Mouse (Mus musculus) midbrain, embryonic 11.5 days (tissue): ENCODE data around the gene Trim38. TPM values are rescaled to one million over a fixed set of nuclear protein-coding genes. Genes with fewer than 3 reads are reported as not detected.
"Not testable (repeated sequence)": the region's sequence is repeated elsewhere in the genome, so short reads cannot be mapped to it uniquely, and the experiment has no call there.

Source experiments
- ATAC-seq: fragments of 200-750 bp; cut with Nextera tagmentation; 2 replicates; pipeline ENCODE4 v1.8.0; 2017; ENCODE audit warnings: moderate TSS enrichment, moderate library complexity; ENCODE audit not compliant: low FRiP score
- DNase-seq: peaks from one replicate; pipeline ENCODE4 v3.0.0; 2015; ENCODE audit warnings: low spot score; ENCODE audit errors: missing footprints
- H3K27ac ChIP-seq: fragments of 300-500 bp; sonication (generic); 2 replicates; pipeline ENCODE4 v1.5.1; 2014; ENCODE audit warnings: low read depth, low read length
- H3K27me3 ChIP-seq: fragments of 300-500 bp; sonication (generic); 2 replicates; pipeline ENCODE4 v1.6.1; 2014; ENCODE audit warnings: mild to moderate bottlenecking, low read length, moderate library complexity, mixed read lengths; ENCODE audit not compliant: control insufficient read depth, insufficient read depth
- H3K36me3 ChIP-seq: fragments of 300-500 bp; sonication (generic); 2 replicates; pipeline ENCODE4 v1.6.1; 2014; ENCODE audit warnings: mild to moderate bottlenecking, low read length, moderate library complexity, mixed read lengths; ENCODE audit not compliant: control insufficient read depth, insufficient read depth
- H3K4me1 ChIP-seq: fragments of 300-500 bp; sonication (generic); 2 replicates; pipeline ENCODE4 v1.6.1; 2014; ENCODE audit warnings: low read length; ENCODE audit not compliant: control insufficient read depth, insufficient read depth
- H3K4me2 ChIP-seq: fragments of 300-500 bp; sonication (generic); 2 replicates; pipeline ENCODE4 v1.6.1; 2014; ENCODE audit warnings: mild to moderate bottlenecking, moderate library complexity
- H3K4me3 ChIP-seq: fragments of 300-500 bp; sonication (generic); 2 replicates; pipeline ENCODE4 v1.5.1; 2014; ENCODE audit warnings: low read depth, low read length
- H3K9ac ChIP-seq: fragments of 300-500 bp; sonication (generic); 2 replicates; pipeline ENCODE4 v1.6.1; 2014; ENCODE audit warnings: low read length
- H3K9me3 ChIP-seq: fragments of 300-500 bp; sonication (generic); 2 replicates; pipeline ENCODE4 v1.6.1; 2016; ENCODE audit warnings: low read length; ENCODE audit not compliant: control insufficient read depth
- WGBS: fragments of 180-500 bp; shearing (Covaris S2); extraction: QIAGEN DNeasy Blood & Tissue Kit; methylation state at CpG from one replicate; pipeline ENCODE4 v1.1.7; 2014; 5-methylcytosine and 5-hydroxymethylcytosine counted together
- polyA plus RNA-seq: library from polyadenylated mRNA; unstranded; fragments of >200 nt; fragmentation: Nextera tagmentation; extraction: Ambion mirVana; gene quantifications from 2 replicates; pipeline ENCODE4 v1.2.1, GENCODE M21; 2014

The Trim38 gene
- polyA plus RNA-seq, 1 experiment from 2014 or later = not detected

GRCm38 (mm10) chr13:23759251-23759771, 10.4 kb upstream of the Trim38 start:
- DNase-seq (peak; percentile 90), ATAC-seq (no peak)
- Histone ChIP-seq H3K9me3 (no peaks in the 10 kb centered on the region), H3K4me1 (peaks cover 24% of the 10 kb centered on the region), H3K27me3 (no peaks in the 10 kb centered on the region), H3K4me2 (no peak overlapping the region), H3K27ac (no peak overlapping the region), H3K36me3 (no peaks in the 10 kb centered on the region), H3K9ac (no peak overlapping the region), H3K4me3 (no peak overlapping the region)
- WGBS = 85% methylated on average over 3 of the region's 3 CpGs

- Histone ChIP-seq H3K9me3 (no peaks in the 10 kb centered on the region), H3K4me1 (peaks cover 26% of the 10 kb centered on the region), H3K4me3 (peak overlapping the region; percentile 37; the same call in 1 of the 2 replicates), H3K36me3 (no peaks in the 10 kb centered on the region), H3K27me3 (no peaks in the 10 kb centered on the region), H3K4me2 (peak overlapping the region; percentile 82), H3K27ac (no peak overlapping the region; the same call in 1 of the 2 replicates), H3K9ac (peak overlapping the region; percentile 73; the same call in 1 of the 2 replicates)
- 79% methylated on average over 1 of the region's 1 CpGs for WGBS
- ATAC-seq (no peak), DNase-seq (no peak)
Measured at GRCm38 (mm10) chr13:23759916-23760239, 9.8 kb upstream of the Trim38 start.

- no peaks in the 10 kb centered on the region for H3K27me3 ChIP-seq
- H3K9me3 ChIP-seq = no peaks in the 10 kb centered on the region
- H3K36me3 ChIP-seq = no peaks in the 10 kb centered on the region
- peak overlapping the region; percentile 37 for H3K4me3 ChIP-seq
- 3% methylated on average over 20 of the region's 27 CpGs for WGBS
- peak; percentile 94 for DNase-seq
- no peak; the same call in 1 of the 2 replicates for ATAC-seq
- peak overlapping the region; percentile 73 for H3K9ac ChIP-seq
- peak overlapping the region; percentile 83 for H3K27ac ChIP-seq
- peaks cover 26% of the 10 kb centered on the region for H3K4me1 ChIP-seq
- peak overlapping the region; percentile 82 for H3K4me2 ChIP-seq
Measured at GRCm38 (mm10) chr13:23760240-23760971, 9.3 kb upstream of the Trim38 start.

GRCm38 (mm10) chr13:23760972-23761864, 8.5 kb upstream of the Trim38 start, which contains the start of gene Hist1h4a:
TSS of gene Hist1h4a (minus strand) at chr13:23761230.
- H3K4me3 ChIP-seq = peak within 1 kb of the TSS; percentile 37
- H3K9me3 ChIP-seq = no peaks in the 10 kb centered on the region
- DNase-seq (peak; percentile 100), ATAC-seq (peak; percentile 81)
- H3K4me1 ChIP-seq = peaks cover 26% of the 10 kb centered on the region
- peak within 1 kb of the TSS; percentile 83 for H3K27ac ChIP-seq
- WGBS = under 1% methylated on average over 61 of the region's 72 CpGs
- H3K36me3 ChIP-seq = no peaks in the 10 kb centered on the region
- peak within 1 kb of the TSS; percentile 82 for H3K4me2 ChIP-seq
- peak within 1 kb of the TSS; percentile 73 for H3K9ac ChIP-seq
- H3K27me3 ChIP-seq = no peaks in the 10 kb centered on the region

- DNase-seq (peak; percentile 97), ATAC-seq (peak; percentile 65)
- H3K4me3 ChIP-seq = peak within 1 kb of the TSS; percentile 52
- peaks cover 26% of the 10 kb centered on the region for H3K4me1 ChIP-seq
- H3K27me3 ChIP-seq, H3K36me3 ChIP-seq, H3K9me3 ChIP-seq: not testable (repeated sequence)
- H3K9ac ChIP-seq = peak within 1 kb of the TSS; percentile 61
- peak within 1 kb of the TSS; percentile 83 for H3K27ac ChIP-seq
- peak within 1 kb of the TSS; percentile 82 for H3K4me2 ChIP-seq
- WGBS = under 1% methylated on average over 27 of the region's 52 CpGs
Measured at GRCm38 (mm10) chr13:23761871-23762821, 7.6 kb upstream of the Trim38 start, which contains the start of gene Hist1h3a. TSS of gene Hist1h3a (minus strand) at chr13:23762386.

GRCm38 (mm10) chr13:23763242-23763585, 6.5 kb upstream of the Trim38 start:
- Histone ChIP-seq H3K4me1 (peaks cover 23% of the 10 kb centered on the region), H3K36me3 (no peaks in the 10 kb centered on the region), H3K4me2 (peak overlapping the region; percentile 82), H3K27ac (peak overlapping the region; percentile 83), H3K9ac (peak overlapping the region; percentile 56), H3K27me3 (no peaks in the 10 kb centered on the region), H3K4me3 (peak overlapping the region; percentile 52), H3K9me3 (no peaks in the 10 kb centered on the region)
- DNase-seq = no peak
- 2% methylated on average over 10 of the region's 10 CpGs for WGBS
- no peak for ATAC-seq

GRCm38 (mm10) chr13:23763586-23764323, 6.0 kb upstream of the Trim38 start, which contains the start of gene Hist1h1a:
TSS of gene Hist1h1a (plus strand) at chr13:23763666.
- peak within 1 kb of the TSS; percentile 82 for H3K4me2 ChIP-seq
- peak within 1 kb of the TSS; percentile 52 for H3K4me3 ChIP-seq
- no peaks in the 10 kb centered on the region for H3K9me3 ChIP-seq
- no peaks in the 10 kb centered on the region for H3K36me3 ChIP-seq
- peak within 1 kb of the TSS; percentile 83 for H3K27ac ChIP-seq
- 3% methylated on average over 34 of the region's 34 CpGs for WGBS
- DNase-seq (peak; percentile 98), ATAC-seq (peak; percentile 69)
- no peaks in the 10 kb centered on the region for H3K27me3 ChIP-seq
- peak within 1 kb of the TSS; percentile 77 for H3K9ac ChIP-seq
- peaks cover 23% of the 10 kb centered on the region for H3K4me1 ChIP-seq
